Mouse (Mus musculus): ENCODE measurements around the gene Flywch1. TPM values are rescaled to one million over a fixed set of nuclear protein-coding genes. Genes with fewer than 3 reads are reported as not detected.

Flywch1 gene
- total and polyA plus RNA-seq, 3 experiments, result 25.9 to 40.1 (median 39.4) TPM

DNA sequence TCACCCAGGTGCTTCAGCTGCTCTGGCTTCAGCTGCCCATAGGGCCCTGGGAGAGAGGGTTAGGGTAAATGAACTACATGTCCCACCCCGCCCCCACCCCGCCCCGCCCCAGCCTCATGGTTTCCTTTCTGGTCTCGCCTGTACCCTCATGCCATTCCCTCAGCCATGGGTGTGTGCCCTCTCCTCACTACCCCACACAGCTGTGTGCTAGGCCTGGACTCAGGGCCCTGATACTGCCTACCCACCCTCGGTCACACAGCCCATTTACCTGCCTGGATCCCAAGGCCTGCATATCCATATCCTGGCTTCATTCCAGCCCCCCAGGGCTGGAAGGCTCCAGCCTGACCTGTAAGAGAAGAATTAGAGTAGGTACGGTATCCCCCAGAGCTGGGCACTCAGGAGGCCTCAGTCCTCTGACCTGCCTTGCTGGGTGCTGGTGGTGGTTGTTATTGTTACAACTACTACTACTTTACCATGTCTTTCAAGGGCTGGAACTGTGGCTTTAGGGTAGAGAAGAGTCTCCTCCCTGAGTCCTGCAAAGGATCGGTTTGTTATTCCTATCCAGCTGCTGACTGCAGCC, 65.8 kb downstream of the Flywch1 start:
- no peaks in the 10 kb centered on the region for H3K36me3 ChIP-seq (ENCODE audit: control insufficient read depth, insufficient read depth, low read length)
- no peak for DNase-seq
- H3K4me1 ChIP-seq (ENCODE audit: control insufficient read depth, insufficient read depth, low read length), result no peaks in the 10 kb centered on the region
- H3K27me3 ChIP-seq (ENCODE audit: control insufficient read depth, insufficient read depth, low read length), result no peaks in the 10 kb centered on the region
- TF ChIP-seq EP300 (IDR thresholded peaks at IDR 0.05; ENCODE audit: insufficient read depth, low read depth, low read length) (no peak), POLR2A (IDR thresholded peaks at IDR 0.05; ENCODE audit: insufficient read depth, low read depth, low read length) (no peak), CTCF (IDR thresholded peaks at IDR 0.05) (no peak)
- no peak overlapping the region for H3K4me3 ChIP-seq
- intact Hi-C loops (cut with DNase I), result loop anchor here (2.0 kb wide), 2 partner anchors 45 to 135 kb away; partner anchors contain the start of gene Bicdl2
- no peak overlapping the region for H3K27ac ChIP-seq
- 83% methylated on average over 7 of the region's 7 CpGs for WGBS
- no peak overlapping the region for H3K9ac ChIP-seq (ENCODE audit: low read depth, low read length)
- H3K79me2 ChIP-seq (replicated peaks; ENCODE audit: control insufficient read depth, insufficient read depth, low read length), result no peaks in the 10 kb centered on the region

DNA sequence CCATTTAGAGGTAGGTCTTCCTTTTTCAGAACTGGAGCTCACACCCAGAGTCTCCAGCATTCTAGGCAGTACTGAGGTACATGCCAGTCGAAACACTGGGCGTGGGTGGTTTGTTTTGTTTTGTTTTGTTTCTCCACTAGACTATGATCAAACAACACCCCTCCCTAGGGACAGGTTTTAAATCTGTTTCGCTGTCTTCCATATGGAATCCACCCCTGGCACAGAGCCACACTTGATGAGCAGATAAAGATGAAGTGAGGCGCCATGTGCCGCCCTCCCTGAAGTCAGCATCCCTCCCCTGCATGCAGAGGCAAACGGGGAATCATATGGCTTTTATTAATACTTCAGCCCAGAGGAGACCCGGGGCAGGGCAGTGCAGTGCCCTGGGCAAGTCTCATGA, 66.7 kb downstream of the Flywch1 start:
- peaks cover 2% of the 10 kb centered on the region; the same call in 1 of the 2 replicates for H3K4me1 ChIP-seq (ENCODE audit: control insufficient read depth, insufficient read depth, low read length)
- intact Hi-C loops (cut with DNase I), result loop anchor here (2.0 kb wide), 1 partner anchor 134 kb away; no protein-coding TSS in a partner anchor
- H3K79me2 ChIP-seq (replicated peaks; ENCODE audit: control insufficient read depth, insufficient read depth, low read length), result no peaks in the 10 kb centered on the region
- H3K27ac ChIP-seq, result no peak overlapping the region
- no peak for TF ChIP-seq EP300 (IDR thresholded peaks at IDR 0.05; ENCODE audit: insufficient read depth, low read depth, low read length)
- no peak for TF ChIP-seq CTCF (IDR thresholded peaks at IDR 0.05)
- no peak for TF ChIP-seq POLR2A (IDR thresholded peaks at IDR 0.05; ENCODE audit: insufficient read depth, low read depth, low read length)
- H3K36me3 ChIP-seq (ENCODE audit: control insufficient read depth, insufficient read depth, low read length), result no peaks in the 10 kb centered on the region
- H3K9ac ChIP-seq (ENCODE audit: low read depth, low read length), result no peak overlapping the region
- 44% methylated on average over 7 of the region's 7 CpGs for WGBS
- no peak overlapping the region for H3K4me3 ChIP-seq
- H3K27me3 ChIP-seq (ENCODE audit: control insufficient read depth, insufficient read depth, low read length), result no peaks in the 10 kb centered on the region
- DNase-seq, result no peak

DNA sequence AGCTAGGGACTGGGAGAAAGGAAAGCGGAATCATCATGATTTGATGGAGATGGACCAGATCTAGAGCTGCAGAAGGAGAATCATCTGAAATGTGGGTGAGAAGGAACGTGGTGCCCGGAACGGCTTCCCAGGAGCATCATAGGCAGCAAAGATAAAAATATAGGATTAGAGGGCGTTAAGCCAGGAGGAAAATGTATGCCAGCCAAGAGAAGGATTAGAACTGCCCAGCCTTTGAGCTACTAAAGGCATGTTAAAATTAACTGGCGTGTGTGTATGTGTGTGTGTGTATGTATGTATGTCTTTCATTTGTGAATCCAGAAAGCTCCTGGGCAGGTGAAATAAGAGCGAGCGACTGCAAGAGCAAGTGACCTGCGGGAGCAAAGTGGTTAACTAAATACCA, 68.1 kb downstream of the Flywch1 start:
- no peak overlapping the region for H3K9ac ChIP-seq (ENCODE audit: low read depth, low read length)
- TF ChIP-seq EP300 (IDR thresholded peaks at IDR 0.05; ENCODE audit: insufficient read depth, low read depth, low read length) (no peak), CTCF (IDR thresholded peaks at IDR 0.05) (no peak), POLR2A (IDR thresholded peaks at IDR 0.05; ENCODE audit: insufficient read depth, low read depth, low read length) (no peak)
- DNase-seq, result no peak
- H3K4me1 ChIP-seq (ENCODE audit: control insufficient read depth, insufficient read depth, low read length), result peaks cover 2% of the 10 kb centered on the region; the same call in 1 of the 2 replicates
- no peaks in the 10 kb centered on the region for H3K27me3 ChIP-seq (ENCODE audit: control insufficient read depth, insufficient read depth, low read length)
- no peaks in the 10 kb centered on the region for H3K36me3 ChIP-seq (ENCODE audit: control insufficient read depth, insufficient read depth, low read length)
- H3K79me2 ChIP-seq (replicated peaks; ENCODE audit: control insufficient read depth, insufficient read depth, low read length), result no peaks in the 10 kb centered on the region
- 79% methylated on average over 9 of the region's 9 CpGs for WGBS
- H3K27ac ChIP-seq, result no peak overlapping the region
- no peak overlapping the region for H3K4me3 ChIP-seq
- intact Hi-C loops (cut with DNase I), result loop anchor here (2.0 kb wide), 1 partner anchor 72 kb away; no protein-coding TSS in a partner anchor

Other genes with a start within 250 kb of the Flywch1 start
- 1 to 10 TPM; 5.5 to 6.2 TPM for gene Zfp213, start 207.4 kb downstream of the Flywch1 start, total RNA-seq (2021)
- 8.7 and 9.8 TPM in 2 replicates for gene Zfp213, start 207.4 kb downstream of the Flywch1 start, polyA plus RNA-seq (2012; rRNA removed)
- gene Zfp13, start 172.1 kb downstream of the Flywch1 start, total RNA-seq (2021), result 1 to 10 TPM; 2.2 to 2.8 TPM
- gene Zfp13, start 172.1 kb downstream of the Flywch1 start, polyA plus RNA-seq (2012; rRNA removed), result 3.2 and 3.6 TPM in 2 replicates
- not detected for gene Zscan10, start 170.7 kb downstream of the Flywch1 start, total RNA-seq (2021)
- gene Zscan10, start 170.7 kb downstream of the Flywch1 start, polyA plus RNA-seq (2012; rRNA removed), result not detected in 2 replicates
- under 1 TPM; 0.09 to 0.10 TPM for gene Mmp25, start 126.3 kb downstream of the Flywch1 start, total RNA-seq (2021)
- gene Mmp25, start 126.3 kb downstream of the Flywch1 start, polyA plus RNA-seq (2012; rRNA removed), result 0.18 and 0.21 TPM in 2 replicates
- gene Bicdl2, start 111.1 kb downstream of the Flywch1 start, total RNA-seq (2021), result not detected
- gene Bicdl2, start 111.1 kb downstream of the Flywch1 start, polyA plus RNA-seq (2012; rRNA removed), result not detected in 2 replicates
- 100 to 1,000 TPM; 172 to 215 TPM for gene Hcfc1r1, start 98.0 kb downstream of the Flywch1 start, total RNA-seq (2021)
- 494 and 575 TPM in 2 replicates for gene Hcfc1r1, start 98.0 kb downstream of the Flywch1 start, polyA plus RNA-seq (2012; rRNA removed)
- gene Thoc6, start 97.7 kb downstream of the Flywch1 start, total RNA-seq (2021), result 1 to 10 TPM; 9.6 to 9.7 TPM
- 14.4 and 15.3 TPM in 2 replicates for gene Thoc6, start 97.7 kb downstream of the Flywch1 start, polyA plus RNA-seq (2012; rRNA removed)
- 10 to 100 TPM; 80.1 to 82.5 TPM for gene Tnfrsf12a, start 94.1 kb downstream of the Flywch1 start, total RNA-seq (2021)
- 28.1 and 37.9 TPM in 2 replicates for gene Tnfrsf12a, start 94.1 kb downstream of the Flywch1 start, polyA plus RNA-seq (2012; rRNA removed)
- not detected for gene Cldn6, start 92.4 kb downstream of the Flywch1 start, total RNA-seq (2021)
- not detected in 2 replicates for gene Cldn6, start 92.4 kb downstream of the Flywch1 start, polyA plus RNA-seq (2012; rRNA removed)
- gene Cldn9, start 87.6 kb downstream of the Flywch1 start, total RNA-seq (2021), result not detected
- gene Cldn9, start 87.6 kb downstream of the Flywch1 start, polyA plus RNA-seq (2012; rRNA removed), result not detected in 2 replicates
- gene 1520401A03Rik, start 48.8 kb downstream of the Flywch1 start, total RNA-seq (2021), result not detected
- not detected in 2 replicates for gene 1520401A03Rik, start 48.8 kb downstream of the Flywch1 start, polyA plus RNA-seq (2012; rRNA removed)
- 1 to 10 TPM; 1.2 to 1.6 TPM for gene Pkmyt1, start 45.3 kb downstream of the Flywch1 start, total RNA-seq (2021)
- 3.9 and 5.6 TPM in 2 replicates for gene Pkmyt1, start 45.3 kb downstream of the Flywch1 start, polyA plus RNA-seq (2012; rRNA removed)
- 10 to 100 TPM; 25.5 to 27.2 TPM for gene Paqr4, start 30.7 kb downstream of the Flywch1 start, total RNA-seq (2021)
- 30.7 and 33.2 TPM in 2 replicates for gene Paqr4, start 30.7 kb downstream of the Flywch1 start, polyA plus RNA-seq (2012; rRNA removed)
- not detected for gene Kremen2, start 25.8 kb downstream of the Flywch1 start, total RNA-seq (2021)
- gene Kremen2, start 25.8 kb downstream of the Flywch1 start, polyA plus RNA-seq (2012; rRNA removed), result 0.06 and 0.27 TPM in 2 replicates
- gene Flywch2, start 14.5 kb upstream of the Flywch1 start, total RNA-seq (2021), result under 1 TPM; 0.27 to 0.50 TPM
- gene Flywch2, start 14.5 kb upstream of the Flywch1 start, polyA plus RNA-seq (2012; rRNA removed), result 1.3 and 1.5 TPM in 2 replicates
- gene Srrm2, start 18.9 kb upstream of the Flywch1 start, total RNA-seq (2021), result 100 to 1,000 TPM; 157 to 161 TPM
- 318 and 320 TPM in 2 replicates for gene Srrm2, start 18.9 kb upstream of the Flywch1 start, polyA plus RNA-seq (2012; rRNA removed)
- 100 to 1,000 TPM; 325 to 371 TPM for gene Elob, start 57.5 kb upstream of the Flywch1 start, total RNA-seq (2021)
- 384 and 511 TPM in 2 replicates for gene Elob, start 57.5 kb upstream of the Flywch1 start, polyA plus RNA-seq (2012; rRNA removed)
- not detected for gene Prss33, start 64.5 kb upstream of the Flywch1 start, total RNA-seq (2021)
- not detected in 2 replicates for gene Prss33, start 64.5 kb upstream of the Flywch1 start, polyA plus RNA-seq (2012; rRNA removed)
- gene Prss32, start 72.3 kb upstream of the Flywch1 start, total RNA-seq (2021), result not detected
- 0.16 TPM in 1 of 2 replicates, not detected in the other for gene Prss32, start 72.3 kb upstream of the Flywch1 start, polyA plus RNA-seq (2012; rRNA removed)
- gene Prss41, start 72.6 kb upstream of the Flywch1 start, total RNA-seq (2021), result under 1 TPM in 1 of 2 experiments, not detected in 1; 0.29 TPM
- not detected in 2 replicates for gene Prss41, start 72.6 kb upstream of the Flywch1 start, polyA plus RNA-seq (2012; rRNA removed)
- gene Prss21, start 96.5 kb upstream of the Flywch1 start, total RNA-seq (2021), result not detected
- not detected in 2 replicates for gene Prss21, start 96.5 kb upstream of the Flywch1 start, polyA plus RNA-seq (2012; rRNA removed)
- gene Dcpp1, start 109.3 kb upstream of the Flywch1 start, total RNA-seq (2021), result not detected
- not detected in 2 replicates for gene Dcpp1, start 109.3 kb upstream of the Flywch1 start, polyA plus RNA-seq (2012; rRNA removed)
- gene Dcpp2, start 109.3 kb upstream of the Flywch1 start, total RNA-seq (2021), result not detected
- not detected in 2 replicates for gene Dcpp2, start 109.3 kb upstream of the Flywch1 start, polyA plus RNA-seq (2012; rRNA removed)
- gene Dcpp3, start 145.9 kb upstream of the Flywch1 start, total RNA-seq (2021), result not detected
- not detected in 2 replicates for gene Dcpp3, start 145.9 kb upstream of the Flywch1 start, polyA plus RNA-seq (2012; rRNA removed)
- gene Sbp, start 170.1 kb upstream of the Flywch1 start, total RNA-seq (2021), result not detected
- not detected in 2 replicates for gene Sbp, start 170.1 kb upstream of the Flywch1 start, polyA plus RNA-seq (2012; rRNA removed)
- gene Sbpl, start 183.7 kb upstream of the Flywch1 start, total RNA-seq (2021), result not detected
- not detected in 2 replicates for gene Sbpl, start 183.7 kb upstream of the Flywch1 start, polyA plus RNA-seq (2012; rRNA removed)
- not detected for gene Prss30, start 209.0 kb upstream of the Flywch1 start, total RNA-seq (2021)
- gene Prss30, start 209.0 kb upstream of the Flywch1 start, polyA plus RNA-seq (2012; rRNA removed), result 0.12 TPM in 2 replicates
- gene Prss22, start 226.5 kb upstream of the Flywch1 start, total RNA-seq (2021), result not detected
- gene Prss22, start 226.5 kb upstream of the Flywch1 start, polyA plus RNA-seq (2012; rRNA removed), result not detected in 2 replicates

Data from heart, adult 2 months (tissue).